Mouse (Mus musculus) E14TG2a.4 (cell line): ENCODE data around the gene Ctnna3.

Experiments
- CTCF ChIP-seq: conservative IDR thresholded peaks from 2 replicates; pipeline ENCODE4 v1.5.1; 2014; ENCODE audit warnings: low read length
- NANOG ChIP-seq: IDR thresholded peaks from 2 replicates; pipeline ENCODE4 v1.6.1; 2014; ENCODE audit warnings: borderline replicate concordance, low read length, mixed read lengths

- TF ChIP-seq CTCF, result no peak
- TF ChIP-seq NANOG, result no peak
Observed at GRCm38 (mm10) chr10:64543647-64544046, 1113.7 kb downstream of the Ctnna3 start.
